Mouse (Mus musculus) forebrain, embryonic 12.5 days (tissue): Measurements from ENCODE around the gene Hist1h1a. TPM values are rescaled to one million over a fixed set of nuclear protein-coding genes. Genes with fewer than 3 reads are reported as not detected.
A peak's percentile ranks its signal among the peaks of the same experiment; 100 is the strongest.
"Not testable (repeated sequence)": the region's sequence is repeated elsewhere in the genome, so short reads cannot be mapped to it uniquely, and the experiment has no call there.

Experiments
- ATAC-seq: fragments of 200-750 bp; cut with Nextera tagmentation; 2 replicates; pipeline ENCODE4 v1.8.0; 2017; ENCODE audit warnings: moderate TSS enrichment; ENCODE audit not compliant: low FRiP score
- H3K27ac ChIP-seq: fragments of 300-500 bp; sonication (generic); 2 replicates; pipeline ENCODE4 v1.5.1; 2016; ENCODE audit warnings: mild to moderate bottlenecking
- H3K27me3 ChIP-seq: fragments of 300-500 bp; sonication (generic); 2 replicates; pipeline ENCODE4 v1.6.1; 2016; ENCODE audit warnings: mild to moderate bottlenecking
- H3K36me3 ChIP-seq: fragments of 300-500 bp; sonication (generic); replicated peaks from 2 replicates; pipeline ENCODE4 v1.6.1; 2016; ENCODE audit warnings: mild to moderate bottlenecking
- H3K4me1 ChIP-seq: fragments of 300-500 bp; sonication (generic); 2 replicates; pipeline ENCODE4 v1.6.1; 2016
- H3K4me2 ChIP-seq: fragments of 300-500 bp; sonication (generic); 2 replicates; pipeline ENCODE4 v1.6.1; 2016; ENCODE audit warnings: mild to moderate bottlenecking, moderate library complexity
- H3K4me3 ChIP-seq: fragments of 300-500 bp; sonication (generic); replicated peaks from 2 replicates; pipeline ENCODE4 v1.5.1; 2016; ENCODE audit warnings: mild to moderate bottlenecking
- H3K9ac ChIP-seq: fragments of 300-500 bp; sonication (generic); 2 replicates; pipeline ENCODE4 v1.6.1; 2016; ENCODE audit warnings: mild to moderate bottlenecking
- H3K9me3 ChIP-seq: fragments of 300-500 bp; sonication (generic); 2 replicates; pipeline ENCODE4 v1.6.1; 2016
- WGBS: fragments of 180-500 bp; shearing (Covaris S2); methylation state at CpG from one replicate; pipeline ENCODE4 v1.1.7; 2016; 5-methylcytosine and 5-hydroxymethylcytosine counted together
- polyA plus RNA-seq: library from polyadenylated mRNA; unstranded; fragments of >200 nt; fragmentation: Nextera tagmentation; extraction: Ambion mirVana; gene quantifications from 2 replicates; pipeline ENCODE4 v1.2.1, GENCODE M21; 2016

The Hist1h1a gene
- polyA plus RNA-seq, 1 experiment from 2014 or later = 4.0 TPM

- peak within 1 kb of the TSS; percentile 45 for H3K4me3 ChIP-seq
- peak within 1 kb of the TSS; percentile 63 for H3K4me2 ChIP-seq
- peak within 1 kb of the TSS; percentile 75 for H3K9ac ChIP-seq
- H3K27ac ChIP-seq = peak within 1 kb of the TSS; percentile 99
- under 1% methylated on average over 40 of the region's 58 CpGs for WGBS
- peaks cover 17% of the 10 kb centered on the region for H3K4me1 ChIP-seq
- peak; percentile 92 for ATAC-seq
- not testable (repeated sequence) for H3K9me3 ChIP-seq, H3K36me3 ChIP-seq, H3K27me3 ChIP-seq
Measured at GRCm38 (mm10) chr13:23746201-23747080, 17.0 kb upstream of the Hist1h1a start, which contains the start of gene Hist1h2bb. TSS of gene Hist1h2bb (plus strand) at chr13:23746734.

DNA sequence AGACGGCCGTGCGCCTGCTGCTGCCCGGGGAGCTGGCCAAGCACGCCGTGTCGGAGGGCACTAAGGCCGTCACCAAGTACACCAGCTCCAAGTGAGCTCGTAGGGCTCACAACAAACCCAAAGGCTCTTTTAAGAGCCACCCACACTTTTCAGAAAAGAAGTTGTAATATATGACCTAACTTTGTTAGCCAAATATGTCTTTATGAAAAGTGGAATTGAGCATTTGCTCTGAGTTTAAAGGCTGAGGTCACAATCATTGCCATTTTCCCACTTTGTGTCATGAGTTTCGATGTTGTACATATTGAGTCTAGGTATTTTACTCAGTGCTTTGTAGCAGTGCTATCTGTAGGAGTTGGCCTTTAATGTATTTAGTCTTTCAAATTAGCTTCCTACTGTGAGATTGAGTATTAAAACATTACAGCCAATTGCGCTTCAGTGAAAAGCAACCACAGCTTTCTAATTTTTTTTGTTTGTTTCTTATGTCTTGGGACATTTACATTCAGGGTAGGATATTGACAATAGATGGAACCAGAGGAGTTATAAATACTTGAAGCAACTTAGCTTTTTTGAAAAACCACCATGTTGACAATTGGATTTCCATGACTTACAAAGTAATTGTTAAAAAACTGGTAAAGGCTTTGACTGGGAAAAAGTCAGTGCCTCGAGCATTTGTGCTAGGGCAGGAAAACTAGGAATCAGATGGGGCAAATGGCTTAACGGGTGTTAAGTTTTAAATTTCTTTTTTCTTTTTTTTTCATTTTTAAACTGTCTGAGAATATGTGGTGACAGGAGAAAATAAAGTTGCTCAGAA lies 16.2 kb upstream of the Hist1h1a start:
- 1% methylated on average over 11 of the region's 13 CpGs for WGBS
- no peaks in the 10 kb centered on the region for H3K27me3 ChIP-seq
- peak overlapping the region; percentile 99 for H3K27ac ChIP-seq
- H3K4me1 ChIP-seq = peaks cover 17% of the 10 kb centered on the region
- H3K4me2 ChIP-seq = peak overlapping the region; percentile 63
- H3K9me3 ChIP-seq = no peaks in the 10 kb centered on the region
- peak overlapping the region; percentile 58 for H3K9ac ChIP-seq
- ATAC-seq = no peak
- H3K36me3 ChIP-seq = no peaks in the 10 kb centered on the region
- peak overlapping the region; percentile 45 for H3K4me3 ChIP-seq

DNA sequence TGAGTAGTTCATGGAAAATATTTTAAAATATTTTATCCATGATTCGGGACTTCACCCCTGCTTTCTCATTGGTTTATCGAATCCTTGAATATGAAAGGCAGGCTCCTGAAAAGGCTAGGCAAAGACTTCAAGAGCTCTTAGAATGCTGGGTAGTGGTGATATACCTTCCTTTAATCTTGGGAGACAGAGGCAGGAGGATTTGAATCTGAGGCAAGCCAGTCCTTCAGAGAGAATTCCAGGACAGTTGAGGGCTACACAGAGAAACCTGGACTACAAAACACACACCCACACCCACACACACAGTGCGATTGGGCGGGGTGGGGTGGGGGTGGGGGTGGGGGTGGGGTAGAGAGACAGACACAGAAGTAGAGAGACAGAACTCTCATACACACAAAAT lies 15.6 kb upstream of the Hist1h1a start:
- peak overlapping the region; percentile 99 for H3K27ac ChIP-seq
- H3K4me1 ChIP-seq = peaks cover 17% of the 10 kb centered on the region
- no peak for ATAC-seq
- 7% methylated on average over 4 of the region's 4 CpGs for WGBS
- H3K27me3 ChIP-seq = no peaks in the 10 kb centered on the region
- H3K9ac ChIP-seq = peak overlapping the region; percentile 48
- 0 out of 2 replicates have a peak overlapping the region, but pooled peaks have one; percentile 4 for H3K4me3 ChIP-seq
- no peaks in the 10 kb centered on the region for H3K9me3 ChIP-seq
- peak overlapping the region; percentile 63 for H3K4me2 ChIP-seq
- H3K36me3 ChIP-seq = no peaks in the 10 kb centered on the region

- Histone ChIP-seq H3K36me3 (no peaks in the 10 kb centered on the region), H3K9ac (no peak overlapping the region), H3K4me1 (peaks cover 9% of the 10 kb centered on the region), H3K9me3 (no peaks in the 10 kb centered on the region), H3K4me3 (no peak overlapping the region), H3K4me2 (no peak overlapping the region), H3K27ac (peak overlapping the region; percentile 79), H3K27me3 (no peaks in the 10 kb centered on the region)
- 92% methylated on average over 5 of the region's 5 CpGs for WGBS
- ATAC-seq = no peak
Measured at GRCm38 (mm10) chr13:23749563-23750121, 13.8 kb upstream of the Hist1h1a start.

DNA sequence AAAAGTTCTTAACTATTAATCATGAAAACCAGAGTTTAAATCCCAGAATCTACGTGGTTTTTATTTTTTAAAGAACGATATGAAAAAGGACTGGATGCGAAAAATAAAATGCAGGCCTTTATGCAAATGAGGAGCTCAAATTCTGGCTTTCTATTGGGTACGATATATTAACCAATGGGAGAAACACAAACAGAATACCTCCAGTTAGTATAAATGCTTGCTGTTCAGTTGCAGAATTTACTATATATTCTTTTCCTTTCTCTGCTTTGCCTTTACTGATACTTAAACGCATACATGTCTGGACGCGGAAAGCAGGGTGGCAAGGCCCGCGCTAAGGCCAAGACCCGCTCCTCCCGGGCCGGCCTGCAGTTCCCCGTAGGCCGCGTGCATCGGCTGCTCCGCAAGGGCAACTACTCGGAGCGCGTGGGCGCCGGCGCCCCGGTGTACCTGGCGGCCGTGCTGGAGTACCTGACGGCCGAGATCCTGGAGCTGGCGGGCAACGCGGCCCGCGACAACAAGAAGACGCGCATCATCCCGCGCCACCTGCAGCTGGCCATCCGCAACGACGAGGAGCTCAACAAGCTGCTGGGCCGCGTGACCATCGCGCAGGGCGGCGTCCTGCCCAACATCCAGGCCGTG lies 12.5 kb upstream of the Hist1h1a start, which contains the start of gene Hist1h2ab:
Gene Hist1h2ab, plus strand, starts transcription at position 288 of the 639 bp plus-strand sequence.
- Histone ChIP-seq H3K4me2 (peak within 1 kb of the TSS; percentile 59), H3K4me3 (peak within 1 kb of the TSS; percentile 47), H3K9ac (peak within 1 kb of the TSS; percentile 56), H3K27ac (peak within 1 kb of the TSS; percentile 98)
- under 1% methylated on average over 35 of the region's 47 CpGs for WGBS
- peak; percentile 64 for ATAC-seq
- H3K27me3 ChIP-seq, H3K36me3 ChIP-seq, H3K4me1 ChIP-seq, H3K9me3 ChIP-seq: not testable (repeated sequence)

DNA sequence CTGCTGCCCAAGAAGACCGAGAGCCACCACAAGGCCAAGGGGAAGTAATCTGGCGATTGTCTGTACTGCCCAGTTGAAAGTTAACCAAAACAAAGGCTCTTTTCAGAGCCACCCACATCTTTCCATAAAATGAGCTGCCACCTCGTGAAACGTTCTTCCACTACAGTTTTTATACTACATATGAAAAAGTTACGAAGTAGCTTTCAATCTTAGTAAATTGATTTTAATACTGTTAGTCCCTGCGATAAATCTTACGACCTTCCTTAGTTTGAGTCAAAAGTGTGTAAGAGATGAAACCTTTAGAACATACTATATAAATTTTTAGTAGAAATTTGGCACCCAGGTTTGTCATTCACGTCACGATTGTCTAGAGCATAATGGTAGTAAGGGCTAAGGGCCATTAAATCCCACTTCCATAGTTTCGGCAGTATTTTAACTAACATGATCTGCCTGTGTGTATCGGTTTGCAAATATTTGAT lies 11.9 kb upstream of the Hist1h1a start:
- peaks cover 8% of the 10 kb centered on the region for H3K4me1 ChIP-seq
- H3K4me2 ChIP-seq = peak overlapping the region; percentile 59
- peak overlapping the region; percentile 47 for H3K4me3 ChIP-seq
- H3K36me3 ChIP-seq = no peaks in the 10 kb centered on the region
- WGBS = 2% methylated on average over 11 of the region's 11 CpGs
- H3K9ac ChIP-seq = peak overlapping the region; percentile 56
- peak; percentile 15; the same call in 1 of the 2 replicates for ATAC-seq
- H3K27ac ChIP-seq = peak overlapping the region; percentile 98
- no peaks in the 10 kb centered on the region for H3K27me3 ChIP-seq
- no peaks in the 10 kb centered on the region for H3K9me3 ChIP-seq

GRCm38 (mm10) chr13:23752067-23752741 lies 11.3 kb upstream of the Hist1h1a start, which contains the start of gene Hist1h3b:
TSS of gene Hist1h3b (plus strand) at chr13:23752267.
- H3K4me1 ChIP-seq, H3K36me3 ChIP-seq, H3K27me3 ChIP-seq, H3K9me3 ChIP-seq: not testable (repeated sequence)
- Histone ChIP-seq H3K9ac (peak within 1 kb of the TSS; percentile 57), H3K4me3 (peak within 1 kb of the TSS; percentile 47), H3K4me2 (peak within 1 kb of the TSS; percentile 59), H3K27ac (peak within 1 kb of the TSS; percentile 98)
- 0% methylated on average over 18 of the region's 47 CpGs for WGBS
- peak; percentile 90 for ATAC-seq

DNA sequence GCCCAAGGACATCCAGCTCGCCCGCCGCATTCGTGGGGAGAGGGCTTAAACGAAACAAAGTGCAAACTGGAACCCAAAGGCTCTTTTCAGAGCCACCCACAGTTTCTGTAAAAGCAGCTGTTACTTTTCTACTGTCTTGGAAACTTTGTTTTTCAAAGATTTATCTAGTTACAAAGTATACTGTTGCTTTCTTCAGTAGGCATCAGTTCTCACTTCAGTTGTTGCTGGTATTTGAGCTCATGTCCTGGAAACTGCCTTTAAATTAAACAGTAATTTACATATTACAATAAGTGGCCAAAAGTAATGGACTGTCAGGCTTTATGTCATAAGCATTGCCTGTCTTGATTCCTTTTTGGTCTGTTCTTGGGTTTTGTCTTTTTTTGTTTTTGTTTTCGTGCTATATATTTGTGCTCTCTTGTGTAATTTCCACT lies 10.7 kb upstream of the Hist1h1a start:
- under 1% methylated on average over 6 of the region's 6 CpGs for WGBS
- Histone ChIP-seq H3K27me3 (no peaks in the 10 kb centered on the region), H3K4me2 (peak overlapping the region; percentile 58), H3K9me3 (no peaks in the 10 kb centered on the region), H3K4me1 (peaks cover 10% of the 10 kb centered on the region), H3K9ac (peak overlapping the region; percentile 57), H3K36me3 (no peaks in the 10 kb centered on the region), H3K4me3 (peak overlapping the region; percentile 40), H3K27ac (peak overlapping the region; percentile 91)
- no peak for ATAC-seq

DNA sequence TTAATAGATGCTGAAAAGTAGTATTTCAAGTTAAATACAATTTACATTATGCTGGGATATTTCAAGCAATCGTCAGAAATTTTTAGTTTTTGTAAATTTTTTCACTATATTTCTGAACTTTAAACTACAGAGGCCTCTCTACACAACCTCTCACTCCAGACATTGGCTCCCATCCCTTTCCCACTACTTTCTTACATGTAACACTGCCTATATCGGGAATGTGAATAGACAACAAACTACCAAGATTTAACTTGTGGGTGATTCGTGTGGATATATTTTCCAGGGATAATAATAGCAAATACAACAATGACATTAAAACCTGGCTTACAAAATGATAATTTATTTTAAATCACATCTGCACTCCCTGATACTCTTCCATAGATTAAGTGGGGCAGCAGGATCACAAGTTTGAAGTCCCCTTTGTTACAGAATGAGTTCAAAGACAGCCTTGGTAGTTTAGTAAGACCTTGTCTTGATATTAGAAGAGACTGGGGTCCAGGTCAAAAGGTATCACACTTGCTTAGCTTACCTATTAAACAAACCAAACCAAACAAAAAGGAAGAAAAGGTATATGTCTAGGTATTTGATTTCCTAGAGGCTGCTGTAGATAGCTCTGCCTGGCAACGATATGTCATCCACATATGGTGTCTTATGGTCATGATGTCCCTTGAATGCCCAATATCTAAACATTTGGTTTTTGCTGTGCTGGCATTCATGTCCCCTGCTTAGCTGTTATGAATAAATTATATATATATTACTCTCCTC lies 10.0 kb upstream of the Hist1h1a start:
- no peak overlapping the region for H3K9ac ChIP-seq
- H3K4me1 ChIP-seq = peaks cover 7% of the 10 kb centered on the region
- peak overlapping the region; percentile 58 for H3K4me2 ChIP-seq
- H3K9me3 ChIP-seq = no peaks in the 10 kb centered on the region
- H3K27me3 ChIP-seq = no peaks in the 10 kb centered on the region
- peak overlapping the region; percentile 68 for H3K27ac ChIP-seq
- H3K36me3 ChIP-seq = no peaks in the 10 kb centered on the region
- WGBS = 52% methylated on average over 4 of the region's 4 CpGs
- H3K4me3 ChIP-seq = peak overlapping the region; percentile 40; the same call in 1 of the 2 replicates
- no peak for ATAC-seq

GRCm38 (mm10) chr13:23755000-23755399 lies 8.5 kb upstream of the Hist1h1a start:
- Histone ChIP-seq H3K9me3 (no peaks in the 10 kb centered on the region), H3K27ac (0 out of 2 replicates have a peak overlapping the region, but pooled peaks have one; percentile 42), H3K4me3 (no peak overlapping the region), H3K4me2 (no peak overlapping the region), H3K9ac (no peak overlapping the region), H3K27me3 (no peaks in the 10 kb centered on the region), H3K4me1 (peaks cover 10% of the 10 kb centered on the region), H3K36me3 (no peaks in the 10 kb centered on the region)
- ATAC-seq = no peak
